Mouse (Mus musculus) C2C12 (cell line): ENCODE results near the gene Pip5k1c.

Experiments used
- CEBPB ChIP-seq: IDR thresholded peaks from one replicate; pipeline ENCODE4 v1.6.1; 2011; ENCODE audit warnings: low read depth, mild to moderate bottlenecking, control low read depth, moderate library complexity
- CTCF ChIP-seq: IDR thresholded peaks from one replicate; pipeline ENCODE4 v1.5.1; 2011; ENCODE audit not compliant: control insufficient read depth, insufficient read depth, insufficient read length
- FOSL1 ChIP-seq: IDR thresholded peaks from one replicate; pipeline ENCODE4 v1.8.0; 2011; ENCODE audit warnings: mild to moderate bottlenecking, low read length; ENCODE audit not compliant: poor library complexity, insufficient read depth, severe bottlenecking
- MAX ChIP-seq: IDR thresholded peaks from one replicate; pipeline ENCODE4 v1.6.1; 2011; ENCODE audit warnings: mild to moderate bottlenecking, control low read depth
- MYOD1 ChIP-seq: IDR thresholded peaks from one replicate; pipeline ENCODE4 v1.6.1; 2011; ENCODE audit warnings: low read depth; ENCODE audit not compliant: control insufficient read depth, insufficient read length
- MYOG ChIP-seq: IDR thresholded peaks from one replicate; pipeline ENCODE4 v1.6.1; 2011; ENCODE audit not compliant: control insufficient read depth, insufficient read length; ENCODE audit errors: extremely low read depth
- USF1 ChIP-seq: IDR thresholded peaks from one replicate; pipeline ENCODE4 v1.6.1; 2011; ENCODE audit warnings: low read depth, mild to moderate bottlenecking, control low read depth, moderate library complexity

DNA sequence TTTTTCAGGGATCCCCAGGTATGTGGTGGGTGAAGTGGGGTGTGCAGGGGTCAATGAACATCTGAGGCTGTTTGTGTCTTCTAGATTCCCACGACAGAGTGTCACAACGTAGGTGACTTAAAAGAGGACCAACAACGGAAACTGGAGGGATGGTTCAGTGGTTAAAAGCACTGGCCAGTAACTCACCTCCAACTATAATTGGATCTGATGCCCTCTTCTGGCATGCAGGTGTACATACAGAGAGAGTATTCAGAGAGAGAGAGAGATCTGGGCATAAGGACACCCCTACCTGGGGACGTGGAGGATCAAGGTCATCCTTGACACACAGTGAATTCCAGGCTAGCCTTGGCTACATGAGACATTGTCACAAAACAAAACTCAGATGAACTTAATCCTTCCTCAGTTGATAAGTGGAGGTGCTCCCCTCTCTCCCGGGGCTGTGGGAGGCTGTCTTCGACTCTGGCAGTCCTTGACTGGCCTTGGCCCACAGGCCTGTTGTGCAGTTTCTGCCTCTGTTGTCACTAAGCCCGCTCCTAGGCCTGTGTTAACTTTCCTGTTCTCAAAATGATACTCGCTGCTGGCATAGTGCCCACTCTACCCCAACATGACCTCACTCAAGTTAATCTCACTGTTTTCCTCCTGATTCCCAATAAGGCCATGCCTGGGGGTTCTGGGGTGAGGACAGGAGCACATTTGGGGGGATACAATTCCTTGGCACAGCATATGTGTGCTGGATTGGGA, 51.8 kb downstream of the Pip5k1c start:
- TF ChIP-seq CTCF (no peak), MAX (no peak), USF1 (no peak), FOSL1 (no peak), MYOG (no peak), CEBPB (no peak), MYOD1 (no peak)
